Mouse (Mus musculus): ENCODE data around the gene Krt84. TPM values are rescaled to one million over a fixed set of nuclear protein-coding genes. Genes with fewer than 3 reads are reported as not detected.

The Krt84 gene
- total RNA-seq, 2 experiments from 2014 or later: not detected

DNA sequence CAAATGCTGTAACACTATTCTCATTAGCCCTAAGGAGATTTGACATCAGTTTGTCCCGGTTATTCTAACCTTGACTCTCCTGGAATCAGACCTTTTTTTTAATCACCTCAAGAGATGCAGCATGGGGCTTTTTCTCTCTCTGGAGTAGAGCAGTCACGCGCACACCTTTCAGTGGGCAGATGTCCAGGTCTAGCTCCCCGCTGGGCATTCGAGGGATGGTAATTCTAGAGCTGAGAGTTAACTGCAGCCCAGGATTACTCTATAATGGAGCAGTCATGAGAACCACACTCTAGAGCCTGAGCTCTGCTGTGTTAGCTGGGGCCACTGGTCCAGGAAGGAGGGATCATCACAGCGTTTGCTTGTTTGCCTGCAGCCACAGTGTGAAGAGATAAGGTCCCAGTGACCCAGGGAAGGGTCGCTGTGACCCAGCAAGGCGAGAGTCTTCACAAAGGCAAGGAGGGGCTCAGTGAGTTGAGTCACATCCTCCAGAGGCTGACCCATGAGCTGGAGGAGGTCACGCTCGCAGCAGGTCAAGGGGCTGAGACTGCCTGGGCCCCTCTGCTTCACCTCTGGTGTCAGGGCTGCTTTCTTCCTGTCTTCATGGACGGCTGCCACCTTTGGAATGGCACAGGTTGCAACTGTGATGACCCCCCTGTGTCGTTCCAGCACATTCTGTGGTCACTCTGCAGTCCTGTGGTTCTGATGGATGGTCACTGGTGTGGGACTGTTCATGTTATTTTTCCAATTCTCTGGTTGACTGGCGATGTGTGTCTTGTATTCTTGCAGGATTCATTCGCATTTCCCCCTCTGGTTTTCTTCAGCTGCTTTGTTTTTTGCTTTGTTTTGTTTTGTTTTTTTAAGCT, 25.5 kb downstream of the Krt84 start:
- ATAC-seq (replicated peaks; ENCODE audit: poor library complexity, severe bottlenecking): no peak

DNA sequence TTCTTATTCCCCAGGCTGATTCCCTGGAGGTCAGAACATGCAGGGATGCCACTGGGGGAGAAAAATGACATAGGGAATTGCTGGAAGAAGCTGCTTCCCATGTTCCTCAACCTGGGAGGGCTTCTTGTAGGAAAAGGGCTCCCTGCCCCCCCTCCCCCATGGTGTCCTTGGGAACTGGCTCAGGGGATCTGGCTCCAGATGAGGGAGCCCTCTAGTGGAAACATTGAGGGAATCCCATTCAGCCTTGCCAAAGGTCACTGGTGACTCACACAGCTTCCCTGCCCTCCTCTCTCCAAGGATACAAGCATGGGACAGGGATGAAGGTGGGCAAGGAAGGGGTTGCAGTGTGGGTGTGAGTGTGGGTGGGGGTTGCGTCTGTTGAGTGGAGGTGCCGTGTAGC, 35.4 kb downstream of the Krt84 start:
- no peak; the same call in 1 of the 2 replicates for ATAC-seq (replicated peaks; ENCODE audit: poor library complexity, severe bottlenecking)

DNA sequence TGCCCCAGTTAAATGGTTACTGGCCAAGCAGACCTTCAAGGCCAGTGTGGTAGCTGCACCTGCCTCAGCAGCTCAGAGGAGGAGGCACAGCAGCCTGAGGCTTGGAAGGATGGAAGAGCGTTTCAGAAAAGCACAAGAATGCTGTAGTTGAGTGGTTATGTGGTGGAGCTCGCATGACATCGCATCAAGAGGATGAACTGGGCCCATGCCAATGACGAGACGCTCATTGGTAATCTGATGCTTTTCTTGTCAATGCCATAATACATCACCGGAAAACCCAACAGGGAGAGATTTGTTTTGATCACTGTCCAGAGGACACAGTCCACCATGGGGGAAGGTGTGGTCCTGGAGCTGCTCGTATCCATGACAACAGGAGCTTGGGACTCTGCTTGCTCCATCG, 37.4 kb downstream of the Krt84 start:
- no peak for ATAC-seq (replicated peaks; ENCODE audit: poor library complexity, severe bottlenecking)

DNA sequence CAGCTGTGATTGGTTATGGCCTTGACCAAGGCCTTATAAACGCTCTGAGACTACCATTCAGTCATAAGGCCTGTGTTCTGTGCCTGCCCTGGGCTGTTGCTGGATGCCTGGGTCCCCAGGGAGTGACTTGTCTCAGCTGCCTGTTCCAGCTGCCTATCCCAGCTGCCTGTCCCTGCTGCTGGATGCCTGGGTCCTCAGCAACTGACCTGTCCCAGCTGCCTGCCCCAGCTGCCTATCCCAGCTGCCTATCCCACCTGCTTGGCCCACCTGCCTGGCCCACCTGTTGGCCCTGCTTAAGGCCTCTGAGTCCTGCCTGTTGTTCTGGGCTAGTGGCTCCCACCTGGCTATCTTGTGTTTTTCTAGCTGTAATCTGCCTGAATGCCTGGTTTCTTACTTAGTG, 38.4 kb downstream of the Krt84 start:
- ATAC-seq (replicated peaks; ENCODE audit: poor library complexity, severe bottlenecking): no peak

DNA sequence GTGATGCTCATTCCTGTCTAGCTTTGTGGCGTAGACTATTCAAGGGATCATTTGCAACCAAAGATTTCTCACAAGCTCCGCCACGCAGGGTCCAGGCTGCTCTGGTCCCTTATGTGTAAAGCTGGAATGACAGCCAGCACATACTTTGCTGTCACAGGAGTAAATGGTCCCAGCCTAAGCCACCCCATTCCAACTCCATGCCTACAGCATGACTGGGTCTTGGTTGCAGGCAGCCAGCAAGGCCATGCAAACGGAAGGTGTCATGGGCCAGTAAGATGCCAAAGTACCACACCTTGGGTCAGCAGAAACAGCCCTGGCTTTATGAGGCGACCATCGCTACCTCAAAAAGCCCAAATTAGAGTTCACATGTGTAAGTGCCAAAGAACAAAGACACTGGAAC, 38.9 kb downstream of the Krt84 start:
- ATAC-seq (replicated peaks; ENCODE audit: poor library complexity, severe bottlenecking): no peak

DNA sequence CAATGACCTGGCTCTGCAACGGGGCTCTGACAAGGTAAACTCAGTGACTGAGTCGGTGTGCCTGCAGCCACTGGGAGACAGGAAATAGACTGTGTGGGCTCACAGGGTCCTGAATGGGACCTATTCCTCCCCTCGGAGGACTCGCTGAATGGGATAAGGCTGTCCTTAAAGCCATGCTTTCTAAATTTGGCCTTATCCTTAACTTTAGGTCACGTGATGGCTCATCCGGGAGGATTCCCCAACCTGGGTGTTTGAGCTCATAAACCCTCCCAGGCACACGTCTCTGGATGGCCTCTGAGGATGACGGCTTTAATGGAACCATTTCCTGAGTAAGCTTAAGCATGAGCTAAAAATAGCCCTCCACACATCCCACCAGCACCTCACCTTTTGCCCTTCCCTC, 39.9 kb downstream of the Krt84 start:
- no peak for ATAC-seq (replicated peaks; ENCODE audit: poor library complexity, severe bottlenecking)

DNA sequence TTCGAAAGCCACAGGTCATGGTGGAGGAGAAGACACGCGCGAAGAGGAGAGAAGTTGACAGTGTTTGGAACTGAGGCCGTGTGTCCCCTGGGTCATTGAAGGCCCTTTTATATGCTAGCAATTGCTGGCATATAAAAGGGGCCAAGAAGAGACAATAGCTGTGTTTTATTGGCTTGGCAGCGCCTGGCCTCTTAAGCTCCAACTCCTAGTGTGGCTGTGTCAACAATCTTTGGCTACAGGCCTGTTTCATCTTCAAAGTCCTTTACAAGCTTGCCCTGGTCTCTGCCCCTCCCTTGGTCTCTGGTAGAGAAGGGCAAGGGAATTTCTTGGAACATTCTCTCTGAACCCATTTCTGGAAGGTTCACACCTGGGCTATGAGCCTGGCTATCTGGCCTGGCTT, 41.2 kb downstream of the Krt84 start, which contains the start of gene Krt83:
Gene Krt83 (minus strand): TSS at position 82 of the 400 bp plus-strand sequence.
- no peak for ATAC-seq (replicated peaks; ENCODE audit: poor library complexity, severe bottlenecking)

DNA sequence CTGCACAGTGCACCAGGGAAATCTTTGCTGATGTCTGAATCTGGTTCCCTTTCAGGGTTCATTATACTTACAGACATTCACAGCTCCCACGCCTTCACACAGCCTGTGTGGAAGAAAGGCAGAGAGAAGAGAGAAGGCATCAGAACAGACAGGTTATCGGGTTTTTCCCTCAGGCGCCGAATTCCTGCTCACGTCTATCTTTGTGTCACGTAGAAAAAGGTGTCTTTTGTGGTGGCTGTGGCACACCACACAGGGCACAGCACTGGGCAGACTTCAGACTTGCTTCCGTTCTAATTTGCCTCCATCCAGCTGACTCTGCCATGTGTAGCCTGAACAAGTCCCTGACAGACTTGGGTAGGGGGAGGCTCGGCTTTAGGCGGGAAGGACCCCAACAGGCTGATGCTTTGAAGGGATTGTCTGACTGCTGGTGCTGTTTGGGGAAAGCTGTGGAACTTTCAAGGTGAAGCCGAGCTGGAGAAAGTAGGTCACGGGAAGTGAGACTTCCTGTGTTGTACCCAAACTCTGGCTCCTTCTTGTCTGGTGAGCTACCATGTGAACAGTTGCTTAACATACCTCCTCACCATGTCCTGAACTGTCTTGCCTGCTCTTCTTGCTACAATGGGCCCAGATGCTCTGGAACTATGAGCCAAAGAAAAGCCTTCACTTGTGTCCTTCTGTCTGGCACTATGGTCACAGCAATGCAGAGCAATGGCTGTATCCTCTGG, 46.5 kb downstream of the Krt84 start:
- ATAC-seq (replicated peaks; ENCODE audit: poor library complexity, severe bottlenecking): peak; percentile 36; the same call in 1 of the 2 replicates

DNA sequence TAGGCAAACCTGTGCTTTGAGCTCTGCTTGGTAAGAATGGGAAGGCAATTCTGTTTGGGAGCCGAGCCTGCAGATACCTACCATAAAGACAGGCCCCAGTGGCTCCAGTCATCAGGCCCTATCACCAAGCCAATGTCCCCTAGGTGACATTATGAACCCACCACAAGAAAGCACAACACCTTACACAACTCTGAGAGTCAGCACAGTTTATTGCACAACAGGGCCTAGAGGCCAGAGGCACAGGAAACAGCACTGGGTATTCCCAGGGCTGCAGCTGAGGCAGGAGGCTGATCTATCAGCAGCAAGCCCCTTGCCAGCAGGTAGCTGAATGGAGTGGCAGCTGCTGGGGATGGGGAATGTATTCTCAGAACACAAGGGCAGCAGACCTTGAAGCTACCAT, 47.7 kb downstream of the Krt84 start:
- peak; percentile 84 for ATAC-seq (replicated peaks; ENCODE audit: poor library complexity, severe bottlenecking)

DNA sequence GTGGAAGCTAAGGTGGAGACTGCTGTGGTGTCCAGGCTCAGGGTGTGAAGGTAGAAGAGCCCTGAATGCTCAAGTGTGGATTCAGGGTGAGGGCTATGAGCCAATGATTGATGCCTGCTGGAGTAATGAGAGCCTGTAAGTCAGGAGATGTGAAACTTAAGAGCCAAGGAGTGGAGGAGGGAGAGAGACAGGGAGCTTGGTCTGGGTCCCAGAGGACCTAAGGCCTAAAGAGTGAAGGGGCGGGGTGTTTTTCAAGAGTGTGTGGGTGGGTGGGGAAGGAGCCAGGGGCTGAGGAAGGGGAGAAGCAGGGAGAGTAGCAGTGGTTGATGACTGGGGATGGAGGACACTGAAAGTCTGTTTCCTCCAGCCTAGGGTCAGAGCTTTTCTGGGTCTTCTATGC, 49.0 kb downstream of the Krt84 start:
- no peak for ATAC-seq (replicated peaks; ENCODE audit: poor library complexity, severe bottlenecking)

DNA sequence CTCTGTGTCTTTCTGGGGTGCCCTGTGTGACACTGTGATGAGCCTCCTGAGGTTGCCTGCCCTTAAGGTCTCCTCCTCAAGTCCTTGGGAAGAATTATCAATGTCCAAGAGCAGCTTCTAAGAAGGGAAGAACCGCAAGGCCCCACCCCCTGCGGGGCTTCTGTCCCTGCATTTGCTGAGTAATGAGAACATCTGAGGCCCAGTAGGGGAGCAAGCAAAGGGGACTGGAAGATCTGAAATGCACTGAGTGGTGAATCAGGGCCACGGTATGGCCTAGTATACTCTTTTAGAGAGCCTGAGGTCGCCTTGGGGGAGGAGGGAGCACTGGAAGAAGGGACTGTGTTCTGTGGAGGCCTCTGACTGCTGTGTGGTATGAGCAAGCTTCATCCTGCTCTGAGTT, 50.6 kb downstream of the Krt84 start:
- ATAC-seq (replicated peaks; ENCODE audit: poor library complexity, severe bottlenecking): no peak

DNA sequence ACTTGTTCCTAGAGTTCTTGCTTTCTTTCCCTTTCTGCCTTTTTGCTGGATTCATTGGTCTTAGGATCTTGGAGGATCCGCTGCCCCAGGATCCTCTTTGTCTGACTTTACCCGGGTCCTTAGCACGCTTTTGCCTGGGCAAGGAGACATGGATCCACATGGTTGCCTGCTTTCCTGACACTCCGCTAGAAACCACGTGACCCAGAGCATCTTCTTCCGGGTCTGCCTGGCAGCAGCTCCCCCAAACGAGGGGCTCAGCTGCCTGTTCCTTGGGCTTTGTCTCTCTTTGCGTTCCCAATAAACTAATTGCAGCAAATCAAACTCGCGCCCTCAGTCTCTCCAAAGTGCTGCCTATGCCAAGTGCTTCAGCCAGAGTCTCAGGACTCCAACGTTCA, 53.0 kb downstream of the Krt84 start:
- no peak for ATAC-seq (replicated peaks; ENCODE audit: poor library complexity, severe bottlenecking)

DNA sequence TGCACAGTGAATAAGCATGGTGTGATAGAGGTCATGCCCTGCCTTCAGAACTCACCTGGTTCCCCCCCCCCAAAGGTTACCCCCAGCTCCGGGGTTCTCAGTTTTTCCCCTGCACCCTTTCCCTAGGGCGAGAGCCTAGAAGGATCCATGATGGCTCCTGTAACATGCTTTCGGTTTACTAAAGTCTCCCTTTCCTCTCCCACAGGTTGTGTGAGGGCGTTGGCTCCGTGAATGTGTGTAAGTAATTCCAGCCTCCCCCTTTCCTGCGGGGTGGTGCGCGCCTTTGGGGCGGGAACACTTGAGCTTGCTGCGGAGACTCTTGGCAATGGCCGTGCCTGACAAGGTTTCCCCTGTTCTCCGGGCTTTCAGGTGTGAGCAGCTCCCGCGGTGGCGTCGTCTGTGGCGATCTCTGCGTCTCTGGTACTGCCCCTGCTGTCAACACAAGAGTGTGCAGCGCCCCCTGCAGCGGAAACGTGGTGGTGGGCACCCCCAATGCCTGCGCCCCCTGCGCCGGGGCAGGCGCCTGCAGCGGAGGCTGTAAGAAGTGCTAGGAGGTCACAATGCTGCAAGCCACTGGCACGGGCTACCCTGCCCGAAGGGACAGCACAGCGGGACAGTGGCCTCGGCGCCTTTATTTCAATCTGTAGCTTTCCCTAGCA, 53.5 kb downstream of the Krt84 start:
- ATAC-seq (replicated peaks; ENCODE audit: poor library complexity, severe bottlenecking): peak; percentile 93

Other genes starting within 250 kb of the Krt84 start
- 35.3 and 36.0 TPM in 2 replicates for gene Atg101, start 248.5 kb downstream of the Krt84 start, total RNA-seq (2014; fragmentation: Nextera tagmentation)
- 51.9 and 60.6 TPM in 2 replicates for gene Atg101, start 248.5 kb downstream of the Krt84 start, total RNA-seq (2017)
- gene 6030408B16Rik, start 239.6 kb downstream of the Krt84 start, total RNA-seq (2014; fragmentation: Nextera tagmentation): 0.60 TPM in 1 of 2 replicates, not detected in the other
- 0.86 TPM in 1 of 2 replicates, not detected in the other for gene 6030408B16Rik, start 239.6 kb downstream of the Krt84 start, total RNA-seq (2017)
- gene Krt80, start 162.7 kb downstream of the Krt84 start, total RNA-seq (2014; fragmentation: Nextera tagmentation): 3.2 and 4.2 TPM in 2 replicates
- gene Krt80, start 162.7 kb downstream of the Krt84 start, total RNA-seq (2017): 1.2 and 1.3 TPM in 2 replicates
- gene Krt7, start 121.8 kb downstream of the Krt84 start, total RNA-seq (2014; fragmentation: Nextera tagmentation): 0.21 and 0.67 TPM in 2 replicates
- 0.39 TPM in 1 of 2 replicates, not detected in the other for gene Krt7, start 121.8 kb downstream of the Krt84 start, total RNA-seq (2017)
- not detected in 2 replicates for gene Krt87, start 94.0 kb downstream of the Krt84 start, total RNA-seq (2014; fragmentation: Nextera tagmentation)
- not detected in 2 replicates for gene Krt87, start 94.0 kb downstream of the Krt84 start, total RNA-seq (2017)
- gene Krt88, start 85.1 kb downstream of the Krt84 start, total RNA-seq (2014; fragmentation: Nextera tagmentation): not detected in 2 replicates
- gene Krt88, start 85.1 kb downstream of the Krt84 start, total RNA-seq (2017): not detected in 2 replicates
- gene Krt81, start 69.1 kb downstream of the Krt84 start, total RNA-seq (2014; fragmentation: Nextera tagmentation): not detected in 2 replicates
- gene Krt81, start 69.1 kb downstream of the Krt84 start, total RNA-seq (2017): not detected in 2 replicates
- not detected in 2 replicates for gene Krt86, start 59.3 kb downstream of the Krt84 start, total RNA-seq (2014; fragmentation: Nextera tagmentation)
- not detected in 2 replicates for gene Krt86, start 59.3 kb downstream of the Krt84 start, total RNA-seq (2017)
- not detected in 2 replicates for gene Krt83, start 41.3 kb downstream of the Krt84 start, total RNA-seq (2014; fragmentation: Nextera tagmentation)
- 0.34 TPM in 1 of 2 replicates, not detected in the other for gene Krt83, start 41.3 kb downstream of the Krt84 start, total RNA-seq (2017)
- not detected in 2 replicates for gene Gm49425, start 15.6 kb downstream of the Krt84 start, total RNA-seq (2014; fragmentation: Nextera tagmentation)
- gene Gm49425, start 15.6 kb downstream of the Krt84 start, total RNA-seq (2017): not detected in 2 replicates
- not detected in 2 replicates for gene Krt82, start 17.8 kb upstream of the Krt84 start, total RNA-seq (2014; fragmentation: Nextera tagmentation)
- gene Krt82, start 17.8 kb upstream of the Krt84 start, total RNA-seq (2017): not detected in 2 replicates
- gene Krt90, start 30.1 kb upstream of the Krt84 start, total RNA-seq (2014; fragmentation: Nextera tagmentation): not detected in 2 replicates
- not detected in 2 replicates for gene Krt90, start 30.1 kb upstream of the Krt84 start, total RNA-seq (2017)
- not detected in 2 replicates for gene Krt75, start 41.1 kb upstream of the Krt84 start, total RNA-seq (2014; fragmentation: Nextera tagmentation)
- not detected in 2 replicates for gene Krt75, start 41.1 kb upstream of the Krt84 start, total RNA-seq (2017)
- gene Gm5414, start 95.4 kb upstream of the Krt84 start, total RNA-seq (2014; fragmentation: Nextera tagmentation): not detected in 2 replicates
- gene Gm5414, start 95.4 kb upstream of the Krt84 start, total RNA-seq (2017): not detected in 2 replicates
- not detected in 2 replicates for gene Gm5478, start 114.6 kb upstream of the Krt84 start, total RNA-seq (2014; fragmentation: Nextera tagmentation)
- not detected in 2 replicates for gene Gm5478, start 114.6 kb upstream of the Krt84 start, total RNA-seq (2017)
- gene Krt6b, start 147.5 kb upstream of the Krt84 start, total RNA-seq (2014; fragmentation: Nextera tagmentation): not detected in 2 replicates
- gene Krt6b, start 147.5 kb upstream of the Krt84 start, total RNA-seq (2017): not detected in 2 replicates
- not detected in 2 replicates for gene Krt6a, start 161.5 kb upstream of the Krt84 start, total RNA-seq (2014; fragmentation: Nextera tagmentation)
- not detected in 2 replicates for gene Krt6a, start 161.5 kb upstream of the Krt84 start, total RNA-seq (2017)
- not detected in 2 replicates for gene Krt5, start 180.1 kb upstream of the Krt84 start, total RNA-seq (2014; fragmentation: Nextera tagmentation)
- not detected in 2 replicates for gene Krt5, start 180.1 kb upstream of the Krt84 start, total RNA-seq (2017)
- gene Krt71, start 210.3 kb upstream of the Krt84 start, total RNA-seq (2014; fragmentation: Nextera tagmentation): not detected in 2 replicates
- not detected in 2 replicates for gene Krt71, start 210.3 kb upstream of the Krt84 start, total RNA-seq (2017)

Measured in granulocyte monocyte progenitor cell, adult 5-6 weeks (primary cell).